Mouse (Mus musculus): ENCODE measurements around the gene Anks1. TPM values are rescaled to one million over a fixed set of nuclear protein-coding genes. Genes with fewer than 3 reads are reported as not detected.
A peak's percentile ranks its signal among the peaks of the same experiment; 100 is the strongest.

Gene Anks1
- total RNA-seq (2021): 10 to 100 TPM; 22.6 to 27.6 TPM
- long read RNA-seq, experiment 1, full-length matches to known transcripts: 17 of 46 reads
- long read RNA-seq, experiment 1, partial matches to known transcripts: 16 of 46 reads
- long read RNA-seq, experiment 1, other reads (novel, unspliced or antisense): 13 of 46 reads
- long read RNA-seq, experiment 2, full-length matches to known transcripts: 14 of 46 reads
- long read RNA-seq, experiment 2, partial matches to known transcripts: 9 of 46 reads
- long read RNA-seq, experiment 2, other reads (novel, unspliced or antisense): 23 of 46 reads

GRCm38 (mm10) chr17:27908888-27909621 lies at the start of gene Anks1:
Gene Anks1, plus strand, starts transcription at chr17:27909306.
- peak; percentile 90 for DNase-seq

- DNase-seq: no peak
These were observed 43.6 kb upstream of the Anks1 start for GRCm38 (mm10) chr17:27865461-27865860.

GRCm38 (mm10) chr17:27866737-27867136 lies 42.4 kb upstream of the Anks1 start:
- DNase-seq: no peak

- no peak for DNase-seq
These were observed 37.3 kb upstream of the Anks1 start for GRCm38 (mm10) chr17:27871851-27872250.

DNA sequence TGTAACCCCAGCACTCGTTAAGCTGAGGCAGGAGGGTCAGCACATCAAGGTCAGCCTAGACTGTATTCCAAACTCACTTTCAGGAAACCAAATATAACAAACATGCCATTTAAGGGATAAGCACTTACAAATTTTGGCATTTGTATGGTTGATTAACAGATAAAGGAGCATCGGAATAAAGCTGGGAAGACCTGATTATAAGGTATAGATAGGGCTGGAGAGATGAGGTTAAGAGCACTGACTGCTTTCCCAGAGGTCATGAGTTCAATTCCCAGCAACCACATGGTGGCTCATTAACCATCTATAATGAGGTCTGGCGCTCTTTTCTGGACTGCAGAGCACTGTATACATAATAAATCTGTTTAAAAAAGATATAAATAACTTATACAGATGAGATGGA lies 35.5 kb upstream of the Anks1 start:
- no peak for DNase-seq

GRCm38 (mm10) chr17:27874510-27874909 lies 34.6 kb upstream of the Anks1 start:
- no peak for DNase-seq

DNA sequence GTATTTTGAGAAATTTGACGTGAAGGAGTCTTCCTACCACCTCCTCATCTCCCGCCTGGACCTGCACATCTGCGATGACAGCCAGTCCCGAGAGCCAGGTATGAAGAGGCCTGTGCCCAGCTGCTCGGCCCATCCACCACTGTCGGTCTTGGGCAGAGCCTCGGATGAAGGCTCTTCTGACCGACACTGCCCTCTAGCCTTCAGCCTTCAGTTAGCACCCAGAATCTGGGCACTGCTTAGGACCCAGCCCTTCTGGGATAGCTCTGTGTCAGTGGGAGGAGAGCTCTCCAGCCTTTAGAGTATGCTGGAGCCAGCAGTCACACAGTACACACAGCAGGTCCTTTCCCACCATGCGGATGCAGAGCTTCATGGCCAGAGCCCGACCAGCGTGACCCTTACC lies 27.6 kb upstream of the Anks1 start:
- peak; percentile 32 for DNase-seq

DNA sequence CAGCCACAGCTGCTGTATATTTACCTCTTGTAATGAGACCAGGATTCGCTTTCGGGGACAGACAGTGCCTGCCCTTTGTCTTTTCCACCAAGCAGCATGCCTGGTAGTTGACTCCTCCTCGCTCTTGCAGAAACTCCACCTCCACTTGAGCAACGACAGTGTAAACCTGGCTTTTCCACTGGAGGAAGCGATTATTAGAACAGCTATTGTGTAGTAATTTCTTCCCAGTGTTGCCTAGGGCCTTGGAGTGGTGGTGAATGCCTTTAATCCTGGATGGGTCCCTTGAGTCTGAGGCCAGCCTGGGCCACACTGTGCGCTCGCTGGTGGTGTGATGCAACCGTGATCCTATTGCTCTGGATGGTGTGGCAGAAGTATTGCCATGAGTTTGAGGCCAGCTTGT lies 26.0 kb upstream of the Anks1 start:
- DNase-seq: no peak

DNA sequence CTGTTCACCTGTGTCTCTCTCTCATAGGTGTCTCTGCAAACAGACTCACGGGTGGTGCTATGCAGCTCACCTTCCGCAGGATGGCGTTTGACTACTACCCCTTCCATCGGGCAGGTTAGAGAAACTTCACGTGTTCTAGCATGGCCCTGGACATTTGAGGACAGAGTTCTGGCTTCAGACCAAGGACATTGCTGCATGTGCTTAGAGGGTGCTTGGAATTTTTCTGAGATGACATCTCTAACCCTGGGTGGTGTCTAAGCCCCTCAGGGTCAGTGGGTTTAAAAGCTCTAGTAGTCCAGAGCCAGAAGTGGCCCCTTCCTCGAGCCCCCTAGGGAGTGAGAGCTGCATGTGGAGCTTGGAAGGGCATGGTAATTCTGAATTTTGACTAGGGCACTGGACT lies 25.1 kb upstream of the Anks1 start:
- no peak for DNase-seq

GRCm38 (mm10) chr17:27886499-27887210 lies 22.5 kb upstream of the Anks1 start:
- DNase-seq: no peak

DNA sequence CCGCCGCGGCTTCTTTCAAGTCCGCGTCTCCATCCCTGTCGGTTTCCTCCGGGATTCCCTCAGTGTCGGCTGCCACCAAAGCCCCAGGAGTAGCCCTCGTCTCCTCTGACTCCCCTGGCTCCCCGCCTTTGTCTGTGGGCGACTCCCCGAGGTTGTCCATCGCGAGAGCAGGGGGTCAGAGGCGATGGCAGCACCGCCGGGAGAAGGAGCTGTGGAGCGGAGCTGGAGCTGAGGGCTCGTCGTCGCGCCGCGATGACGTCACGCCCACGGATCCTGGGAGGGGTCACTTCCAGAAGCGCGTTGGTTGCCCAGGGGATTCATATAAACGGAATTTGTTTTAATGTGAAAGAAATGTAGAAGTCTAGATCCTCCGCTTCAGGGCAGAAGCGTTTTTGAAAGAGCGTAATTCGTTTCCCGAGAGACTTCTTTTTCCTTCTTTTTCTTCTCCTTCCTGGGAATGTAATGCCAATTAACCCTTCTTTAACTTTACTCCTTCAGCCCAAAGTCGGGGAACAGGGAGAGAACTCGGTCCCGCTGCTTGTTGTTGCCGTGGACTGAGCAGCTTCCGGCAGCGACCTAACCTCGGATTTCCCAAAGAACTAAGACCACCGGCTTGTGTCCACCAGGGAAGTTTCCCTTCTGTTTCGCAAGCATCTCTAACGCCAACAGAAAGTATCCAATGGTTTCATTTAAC lies 1.4 kb upstream of the Anks1 start:
- DNase-seq: peak; percentile 96

DNA sequence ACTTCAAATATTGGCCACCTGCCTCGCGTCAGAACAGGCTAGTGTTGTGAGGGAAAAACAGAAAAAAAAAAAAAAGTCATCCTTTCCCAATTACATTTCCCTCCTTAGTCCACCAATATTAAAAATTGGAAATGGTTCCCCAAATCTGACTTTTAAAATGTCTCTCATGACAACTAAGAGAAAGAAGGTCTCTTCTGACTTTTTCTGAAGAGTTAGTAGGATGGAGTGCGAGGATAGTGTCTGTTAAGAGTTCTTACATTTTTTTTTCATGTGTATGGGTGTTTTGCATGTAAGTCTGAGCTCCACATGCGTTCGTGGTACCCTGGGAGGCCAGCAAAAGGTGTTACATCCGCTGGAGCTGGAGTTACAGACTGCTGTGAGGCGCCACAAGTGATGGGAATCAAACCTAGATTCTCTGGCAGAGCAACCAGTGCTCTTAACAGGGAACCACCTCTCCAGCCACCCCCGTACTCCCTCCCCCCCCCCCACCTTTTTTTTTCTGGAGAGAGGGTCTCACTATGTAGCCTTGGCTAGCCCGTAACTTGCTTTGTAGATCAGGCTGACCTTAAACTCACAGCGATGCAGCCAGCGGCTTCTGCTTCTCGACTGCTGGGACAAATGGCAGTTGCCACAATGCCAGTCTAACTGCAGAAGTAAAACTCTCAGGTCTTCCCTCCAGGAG lies 759 bp upstream of the Anks1 start:
- DNase-seq: peak; percentile 29

DNA sequence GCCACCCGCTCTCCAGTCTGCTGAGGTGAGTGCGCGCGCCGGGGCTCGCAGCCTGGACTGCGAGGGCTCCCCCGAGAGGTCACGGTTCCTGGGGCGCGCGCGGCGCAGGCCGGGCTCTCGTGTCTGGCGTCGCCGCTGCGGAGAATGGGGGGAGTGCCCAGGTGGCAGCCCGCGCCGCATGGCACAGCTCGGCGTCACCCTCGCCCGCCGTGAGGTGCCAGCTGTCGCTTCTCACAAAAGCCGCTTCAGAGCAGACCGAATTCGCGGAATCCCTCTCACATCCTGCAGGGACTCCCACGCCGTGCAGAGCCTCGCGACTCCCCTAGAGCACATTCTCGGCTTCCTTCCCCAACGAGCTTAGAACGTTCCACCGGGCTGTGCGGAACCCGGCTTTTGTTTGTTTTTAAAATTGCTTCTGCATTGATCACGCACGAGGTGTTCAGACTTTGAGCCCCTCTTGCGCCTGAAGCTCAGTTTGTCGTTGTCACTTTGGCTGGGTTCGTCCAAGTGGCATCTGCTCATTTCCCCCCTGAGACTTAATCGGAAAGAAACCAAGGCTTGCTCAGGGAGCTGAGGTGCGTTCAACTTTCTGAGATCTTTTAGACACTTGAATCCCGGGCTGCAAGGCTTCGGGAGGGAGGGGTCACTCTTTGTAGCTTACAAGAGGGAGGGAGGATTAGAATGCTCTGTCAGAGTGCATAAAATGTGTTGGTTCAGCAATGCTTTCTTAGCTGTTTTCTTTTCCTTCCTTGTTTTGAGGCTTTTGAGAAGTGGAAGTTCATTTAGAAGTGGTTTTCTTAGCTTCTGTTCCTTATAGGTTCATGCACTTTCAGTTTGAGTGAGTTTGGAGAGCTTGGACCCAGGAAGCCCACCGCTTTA lies 755 bp downstream of the Anks1 start, which contains the start of gene Taf11:
Taf11 (minus strand) TSS at position 223 of the 879 bp plus-strand sequence.
- DNase-seq: no peak

GRCm38 (mm10) chr17:27911371-27911770 lies 2.3 kb downstream of the Anks1 start:
- no peak for DNase-seq

GRCm38 (mm10) chr17:27914742-27915141 lies 5.6 kb downstream of the Anks1 start:
- no peak for DNase-seq

- DNase-seq: no peak
These were observed 7.3 kb downstream of the Anks1 start for GRCm38 (mm10) chr17:27916366-27916765.

GRCm38 (mm10) chr17:27920676-27921075 lies 11.6 kb downstream of the Anks1 start:
- DNase-seq: peak; percentile 37

DNA sequence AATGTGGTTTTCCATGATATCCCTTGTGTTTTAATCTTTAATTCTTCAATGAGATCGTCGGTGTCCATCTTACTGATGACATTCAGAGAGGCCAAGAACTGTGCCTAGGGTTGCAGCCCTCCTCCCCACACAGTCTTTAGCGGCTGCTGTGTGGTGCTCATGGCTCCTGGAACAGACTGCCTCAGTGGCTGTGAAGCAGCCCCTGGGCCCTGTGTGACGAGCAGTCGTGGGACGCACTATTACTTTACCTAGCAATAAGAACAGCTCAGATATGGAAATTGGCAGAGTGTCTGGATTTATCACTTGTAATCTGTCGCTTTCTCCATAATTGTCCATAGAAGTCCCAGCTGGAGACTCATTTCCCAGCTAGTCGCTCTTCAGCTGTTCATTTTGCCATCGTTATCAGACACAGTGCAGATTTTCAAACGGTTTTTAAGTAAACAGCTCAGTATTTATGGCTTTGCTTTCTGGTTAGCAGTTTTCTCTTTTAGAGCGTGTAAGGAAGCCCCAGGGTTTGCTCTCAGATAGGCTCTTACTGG lies 13.1 kb downstream of the Anks1 start:
- DNase-seq: no peak

- no peak for DNase-seq
These were observed 15.9 kb downstream of the Anks1 start for GRCm38 (mm10) chr17:27925054-27925453.

- no peak for DNase-seq
These were observed 16.4 kb downstream of the Anks1 start for GRCm38 (mm10) chr17:27925504-27925903.

- no peak for DNase-seq
These were observed 21.2 kb downstream of the Anks1 start for GRCm38 (mm10) chr17:27930291-27930690.
